ENCODE assay signal across 10 mouse cellular contexts in the genomic region with DNA sequence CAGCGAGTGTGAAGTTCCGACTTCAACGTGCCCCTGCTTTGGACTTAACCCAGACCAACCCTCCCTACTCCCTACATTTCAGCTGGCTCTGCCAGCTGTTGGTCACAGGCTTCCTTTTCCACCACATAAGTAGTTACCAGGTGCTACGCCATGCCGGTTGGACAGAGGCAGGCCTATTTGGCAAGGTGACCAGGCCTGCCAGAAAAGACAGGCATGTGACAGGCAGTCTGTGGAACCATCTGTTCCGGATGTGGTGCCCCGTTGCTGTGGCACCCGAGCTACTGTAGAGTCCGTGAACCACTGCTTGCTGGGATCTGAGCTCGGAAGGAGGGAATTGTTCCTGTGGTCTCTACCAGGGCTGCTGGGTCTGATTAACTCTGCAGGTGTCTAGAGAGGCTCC. TPM values are rescaled to one million over a fixed set of nuclear protein-coding genes. Genes with fewer than 3 reads are reported as not detected.
A peak's percentile ranks its signal among the peaks of the same experiment; 100 is the strongest.
DNase-seq lines count a peak whose midpoint lies in the region; ATAC-seq and TF ChIP-seq lines count a peak whose summit lies in the region.
"Had no signal": no experiment of that assay in that cellular context is flagged by ENCODE, and none has a peak within 500 bp of the region (broad histone marks: within the 10 kb centered on the region; RNA-seq: fewer than 3 reads in every experiment).

No protein-coding gene starts in this region.

- H3K4me1 ChIP-seq in kidney, adult 2 months (ENCODE audit: control insufficient read depth, insufficient read depth, low read length) = peaks cover 9% of the 10 kb centered on the region
- no peaks in the 10 kb centered on the region for H3K4me1 ChIP-seq in midbrain, embryonic 14.5 days (ENCODE audit: control insufficient read depth, insufficient read depth, low read length)

- H3K9ac ChIP-seq in midbrain, embryonic 14.5 days (replicated peaks; ENCODE audit: low read length) = no peak overlapping the region

- no peak overlapping the region for H3K4me3 ChIP-seq in kidney, adult 2 months (ENCODE audit: insufficient read depth, low read depth, low read length)
- H3K4me3 ChIP-seq in midbrain, embryonic 14.5 days (replicated peaks; ENCODE audit: low read depth, low read length) = no peak overlapping the region

- TF ChIP-seq POLR2A in kidney, adult 2 months (IDR thresholded peaks at IDR 0.05; ENCODE audit: low read depth, low read length) = no peak

- no peak overlapping the region for H3K4me2 ChIP-seq in midbrain, embryonic 14.5 days (ENCODE audit: low read length)

- ATAC-seq in activated CD4-positive, CD25-positive, alpha-beta regulatory T cell, adult 4 months = peak; percentile 68
- ATAC-seq in hematopoietic stem cell, adult 5-6 weeks (replicated peaks in 1 of 2; ENCODE audit: insufficient read depth in 1 of 2, low FRiP score in 2 of 2, low TSS enrichment in 1 of 2, low read depth in 1 of 2, poor library complexity in 2 of 2, severe bottlenecking in 2 of 2) = peak; percentile 74 to 83
- ATAC-seq in midbrain, embryonic 14.5 days (ENCODE audit: low FRiP score, low TSS enrichment) = no peak

- H3K27ac ChIP-seq in kidney, adult 2 months (ENCODE audit: insufficient read depth, low read depth, low read length) = peak overlapping the region; percentile 81
- no peak overlapping the region for H3K27ac ChIP-seq in midbrain, embryonic 14.5 days (replicated peaks; ENCODE audit: low read depth, low read length)

- DNase-seq in kidney, adult 2 months = no peak
- no peak for DNase-seq in kidney, adult 8-10 months
- DNase-seq in natural killer cell, adult 2 months (ENCODE audit: low spot score in 2 of 2) = peak; percentile 72 to 81
- DNase-seq in urinary bladder, adult 2 months (ENCODE audit: low spot score) = no peak
- no peak for DNase-seq in ovary, postnatal 14 days (ENCODE audit: low spot score)
- DNase-seq in midbrain, embryonic 14.5 days = no peak
- DNase-seq: cerebellum, adult 2 months had no signal

- no peak for TF ChIP-seq CTCF in kidney, adult 2 months (conservative IDR thresholded peaks at IDR 0.05; ENCODE audit: insufficient read depth, insufficient read length, low read depth, low read length)

- 67% methylated on average over 10 of the region's 10 CpGs for WGBS in kidney, adult 2 months
- WGBS in midbrain, embryonic 14.5 days = 88% methylated on average over 10 of the region's 10 CpGs

- H3K27me3 ChIP-seq in kidney, adult 2 months (replicated peaks; ENCODE audit: control insufficient read depth, insufficient read depth, low read length) = no peaks in the 10 kb centered on the region
- H3K27me3 ChIP-seq in midbrain, embryonic 14.5 days (ENCODE audit: control insufficient read depth, insufficient read depth, low read length) = no peaks in the 10 kb centered on the region
- H3K27me3 ChIP-seq: Patski had no signal

- H3K36me3 ChIP-seq in kidney, adult 2 months (ENCODE audit: control insufficient read depth, insufficient read depth, low read length) = no peaks in the 10 kb centered on the region
- no peaks in the 10 kb centered on the region for H3K36me3 ChIP-seq in midbrain, embryonic 14.5 days (ENCODE audit: control insufficient read depth, insufficient read depth, low read length)

- H3K9me3 ChIP-seq in midbrain, embryonic 14.5 days (ENCODE audit: control insufficient read depth, low read length) = no peaks in the 10 kb centered on the region

RNA-seq across cellular contexts. Expression of a gene that starts 22.1 kb away (rescaled TPM):
- 2.6 and 2.7 TPM in 2 replicates for polyA plus RNA-seq in kidney, adult 2 months (2012; rRNA removed)
- under 1 TPM in 1 of 2 experiments, not detected in 1; 0.74 TPM for polyA plus RNA-seq in activated CD4-positive, CD25-positive, alpha-beta regulatory T cell, adult 4 months (2017; shearing (Covaris generic))
- total RNA-seq in hematopoietic stem cell, adult 5-6 weeks (2017) = not detected in 2 replicates
- 4.9 and 7.3 TPM in 2 replicates for polyA plus RNA-seq in urinary bladder, adult 2 months (2012; rRNA removed)
- polyA plus RNA-seq in midbrain, embryonic 14.5 days (2014; fragmentation: Nextera tagmentation; extraction: Ambion mirVana) = 1.0 and 1.2 TPM in 2 replicates

RNA-seq across cellular contexts. Expression of a gene that starts 31.7 kb away (rescaled TPM):
- polyA plus RNA-seq in kidney, adult 2 months (2012; rRNA removed) = 0.12 TPM in 1 of 2 replicates, not detected in the other
- under 1 TPM; 0.28 to 0.32 TPM for polyA plus RNA-seq in activated CD4-positive, CD25-positive, alpha-beta regulatory T cell, adult 4 months (2017; shearing (Covaris generic))
- total RNA-seq in hematopoietic stem cell, adult 5-6 weeks (2017) = 0.10 TPM in 1 of 2 replicates, not detected in the other
- polyA plus RNA-seq in urinary bladder, adult 2 months (2012; rRNA removed) = 0.21 and 0.66 TPM in 2 replicates
- 0.47 and 0.77 TPM in 2 replicates for polyA plus RNA-seq in midbrain, embryonic 14.5 days (2014; fragmentation: Nextera tagmentation; extraction: Ambion mirVana)

RNA-seq across cellular contexts. Expression of a gene that starts 31.7 kb away (rescaled TPM):
- polyA plus RNA-seq in kidney, adult 2 months (2012; rRNA removed) = 6.4 and 8.0 TPM in 2 replicates
- polyA plus RNA-seq in activated CD4-positive, CD25-positive, alpha-beta regulatory T cell, adult 4 months (2017; shearing (Covaris generic)) = 10 to 100 TPM in 1 of 2 experiments, 1 to 10 TPM in 1; 6.2 to 11.9 TPM
- total RNA-seq in hematopoietic stem cell, adult 5-6 weeks (2017) = 18.6 and 33.0 TPM in 2 replicates
- 6.3 and 7.8 TPM in 2 replicates for polyA plus RNA-seq in urinary bladder, adult 2 months (2012; rRNA removed)
- polyA plus RNA-seq in midbrain, embryonic 14.5 days (2014; fragmentation: Nextera tagmentation; extraction: Ambion mirVana) = 3.4 and 5.2 TPM in 2 replicates

RNA-seq across cellular contexts. Expression of a gene that starts 32.6 kb away (rescaled TPM):
- 82.5 and 85.1 TPM in 2 replicates for polyA plus RNA-seq in kidney, adult 2 months (2012; rRNA removed)
- 10 to 100 TPM; 27.1 to 29.5 TPM for polyA plus RNA-seq in activated CD4-positive, CD25-positive, alpha-beta regulatory T cell, adult 4 months (2017; shearing (Covaris generic))
- 96.4 and 117 TPM in 2 replicates for total RNA-seq in hematopoietic stem cell, adult 5-6 weeks (2017)
- polyA plus RNA-seq in urinary bladder, adult 2 months (2012; rRNA removed) = 478 and 508 TPM in 2 replicates
- 115 and 150 TPM in 2 replicates for polyA plus RNA-seq in midbrain, embryonic 14.5 days (2014; fragmentation: Nextera tagmentation; extraction: Ambion mirVana)

RNA-seq across cellular contexts. Expression of a gene that starts 50.1 kb away (rescaled TPM):
- 0.05 TPM in 1 of 2 replicates, not detected in the other for polyA plus RNA-seq in kidney, adult 2 months (2012; rRNA removed)
- polyA plus RNA-seq in activated CD4-positive, CD25-positive, alpha-beta regulatory T cell, adult 4 months (2017; shearing (Covaris generic)) = under 1 TPM in 1 of 2 experiments, not detected in 1; 0.37 TPM
- not detected in 2 replicates for total RNA-seq in hematopoietic stem cell, adult 5-6 weeks (2017)
- not detected in 2 replicates for polyA plus RNA-seq in urinary bladder, adult 2 months (2012; rRNA removed)
- polyA plus RNA-seq in midbrain, embryonic 14.5 days (2014; fragmentation: Nextera tagmentation; extraction: Ambion mirVana) = 0.47 and 0.89 TPM in 2 replicates
- polyA plus RNA-seq: Patski had no signal

Comparison
In these comparisons a context has a peak if more than half of its experiments do, and no peak if none do; other contexts are left out.
1. DNase-seq: peak in natural killer cell, adult 2 months (2 of 2); none in kidney, adult 2 months (single experiment), kidney, adult 8-10 months (0 of 2), urinary bladder, adult 2 months (single experiment), ovary, postnatal 14 days (single experiment) and midbrain, embryonic 14.5 days (single experiment).